Mouse (Mus musculus): ENCODE data around the gene Abca12. TPM values are rescaled to one million over a fixed set of nuclear protein-coding genes. Genes with fewer than 3 reads are reported as not detected.

Abca12 gene
- polyA plus RNA-seq, 1 experiment from 2014 or later, result not detected

DNA sequence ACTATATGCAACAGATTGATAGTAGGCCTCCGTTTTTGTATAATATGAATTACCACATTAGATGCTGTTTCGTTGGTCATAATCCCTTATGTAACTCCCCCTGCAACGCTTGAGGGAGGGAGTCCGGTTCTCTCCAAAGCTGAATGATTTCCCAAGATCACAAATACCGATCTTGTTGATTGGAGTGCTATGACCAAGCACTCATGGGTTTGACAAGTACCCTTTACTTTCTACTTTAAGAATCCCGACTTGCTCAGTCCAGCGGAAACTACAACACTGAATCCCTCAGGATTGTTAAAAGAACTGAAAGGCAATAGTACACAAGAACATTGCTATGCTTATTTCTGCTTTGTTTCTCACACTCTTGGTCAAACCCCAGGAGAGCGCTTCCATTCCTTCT, 28.1 kb downstream of the Abca12 start:
- Histone ChIP-seq H3K9me3 (no peaks in the 10 kb centered on the region), H3K36me3 (replicated peaks) (no peaks in the 10 kb centered on the region), H3K4me3 (no peak overlapping the region), H3K27me3 (ENCODE audit: poor library complexity, severe bottlenecking) (no peaks in the 10 kb centered on the region), H3K27ac (no peak overlapping the region), H3K4me1 (no peaks in the 10 kb centered on the region)
- 90% methylated on average over 8 of the region's 8 CpGs for WGBS
- no peak for DNase-seq (ENCODE audit: extremely low spot score, low spot score)

DNA sequence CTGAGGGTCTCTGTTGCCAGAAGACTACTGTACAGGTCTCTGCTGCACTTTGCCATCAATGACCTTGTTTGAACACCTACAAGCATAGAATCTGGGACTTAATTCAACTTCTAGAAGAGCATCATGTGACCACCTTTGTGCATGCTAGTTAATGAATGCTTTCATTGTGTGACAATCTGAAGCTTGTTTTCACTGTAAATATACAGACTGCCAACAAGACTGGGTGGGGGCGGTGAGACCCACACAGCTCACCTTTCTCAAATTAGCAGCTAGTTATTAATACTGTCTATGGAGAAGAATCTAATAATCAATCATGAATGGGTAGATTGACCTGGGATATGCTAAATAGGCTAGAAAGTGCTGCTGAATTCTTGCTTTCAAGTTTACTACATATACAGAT, 30.6 kb downstream of the Abca12 start:
- Histone ChIP-seq H3K27me3 (ENCODE audit: poor library complexity, severe bottlenecking) (no peaks in the 10 kb centered on the region), H3K36me3 (replicated peaks) (no peaks in the 10 kb centered on the region), H3K27ac (no peak overlapping the region), H3K4me1 (no peaks in the 10 kb centered on the region), H3K4me3 (no peak overlapping the region), H3K9me3 (no peaks in the 10 kb centered on the region)
- WGBS, result 91% methylated on average over 1 of the region's 1 CpGs
- no peak for DNase-seq (ENCODE audit: extremely low spot score, low spot score)

DNA sequence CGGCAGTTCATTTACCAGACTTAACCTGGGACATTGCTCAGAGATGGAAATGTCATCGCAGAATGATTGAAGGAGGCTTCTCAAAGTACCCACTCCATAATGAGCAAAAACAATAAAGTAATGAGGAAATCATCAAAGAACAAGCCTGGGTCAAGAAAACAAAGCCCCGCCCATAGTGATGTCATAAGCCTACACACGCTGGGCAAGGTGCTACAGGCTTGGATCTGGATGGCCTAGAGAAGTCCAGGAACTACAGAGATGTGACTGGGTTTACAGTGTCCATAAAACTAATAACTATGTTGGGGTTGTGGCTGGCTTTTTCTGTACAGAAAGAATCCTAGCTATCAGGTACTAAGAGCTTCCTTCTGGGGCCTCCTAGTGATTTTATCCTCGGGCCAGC, 41.6 kb downstream of the Abca12 start:
- Histone ChIP-seq H3K27ac (no peak overlapping the region), H3K4me3 (no peak overlapping the region), H3K36me3 (replicated peaks) (no peaks in the 10 kb centered on the region), H3K4me1 (no peaks in the 10 kb centered on the region), H3K9me3 (no peaks in the 10 kb centered on the region), H3K27me3 (ENCODE audit: poor library complexity, severe bottlenecking) (no peaks in the 10 kb centered on the region)
- WGBS, result 90% methylated on average over 5 of the region's 5 CpGs
- DNase-seq (ENCODE audit: extremely low spot score, low spot score), result no peak

DNA sequence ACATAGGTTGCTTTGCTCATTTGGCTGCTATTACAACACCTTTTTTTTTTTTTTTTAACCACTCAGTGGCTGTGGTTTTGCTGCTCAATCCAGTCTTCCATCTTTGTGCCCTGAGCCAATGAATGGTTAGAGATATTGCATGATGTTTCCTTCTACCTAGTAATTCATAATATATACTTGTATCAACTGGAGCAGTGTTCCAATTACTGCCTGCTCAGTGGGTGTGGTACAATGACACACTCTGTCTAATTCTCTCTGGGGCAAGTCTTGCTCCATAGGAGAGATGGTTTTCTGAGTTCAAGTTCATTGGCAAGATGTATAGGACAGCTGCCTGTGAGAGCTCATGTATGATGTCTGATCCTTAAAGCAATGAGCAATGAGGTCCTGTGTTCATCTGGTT, 44.4 kb downstream of the Abca12 start:
- H3K4me1 ChIP-seq, result no peaks in the 10 kb centered on the region
- H3K4me3 ChIP-seq, result no peak overlapping the region
- H3K36me3 ChIP-seq (replicated peaks), result no peaks in the 10 kb centered on the region
- H3K27ac ChIP-seq, result no peak overlapping the region
- DNase-seq (ENCODE audit: extremely low spot score, low spot score), result no peak
- H3K27me3 ChIP-seq (ENCODE audit: poor library complexity, severe bottlenecking), result no peaks in the 10 kb centered on the region
- no peaks in the 10 kb centered on the region for H3K9me3 ChIP-seq

DNA sequence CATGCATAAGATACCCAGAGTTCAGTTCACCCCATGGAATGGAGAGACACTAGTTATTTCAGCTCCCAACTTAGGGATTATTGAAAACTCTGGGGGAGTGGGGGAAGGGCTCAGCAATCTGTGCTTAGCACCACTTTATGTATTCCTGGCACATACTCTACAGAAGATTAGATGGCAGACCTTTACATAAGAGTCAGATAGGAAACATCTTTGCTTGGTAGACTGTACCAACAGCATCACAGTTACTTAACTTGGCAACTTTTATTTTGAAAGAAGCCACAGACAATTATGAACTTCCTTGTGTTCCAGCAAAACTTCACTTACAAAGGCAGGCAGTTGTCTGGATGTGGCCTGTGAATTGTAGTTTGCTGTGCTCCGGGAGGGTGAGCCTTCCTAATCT, 46.9 kb downstream of the Abca12 start:
- no peak overlapping the region for H3K4me3 ChIP-seq
- no peaks in the 10 kb centered on the region for H3K9me3 ChIP-seq
- H3K36me3 ChIP-seq (replicated peaks), result no peaks in the 10 kb centered on the region
- no peaks in the 10 kb centered on the region for H3K4me1 ChIP-seq
- 77% methylated on average over 1 of the region's 1 CpGs for WGBS
- no peak for DNase-seq (ENCODE audit: extremely low spot score, low spot score)
- no peaks in the 10 kb centered on the region for H3K27me3 ChIP-seq (ENCODE audit: poor library complexity, severe bottlenecking)
- H3K27ac ChIP-seq, result no peak overlapping the region

DNA sequence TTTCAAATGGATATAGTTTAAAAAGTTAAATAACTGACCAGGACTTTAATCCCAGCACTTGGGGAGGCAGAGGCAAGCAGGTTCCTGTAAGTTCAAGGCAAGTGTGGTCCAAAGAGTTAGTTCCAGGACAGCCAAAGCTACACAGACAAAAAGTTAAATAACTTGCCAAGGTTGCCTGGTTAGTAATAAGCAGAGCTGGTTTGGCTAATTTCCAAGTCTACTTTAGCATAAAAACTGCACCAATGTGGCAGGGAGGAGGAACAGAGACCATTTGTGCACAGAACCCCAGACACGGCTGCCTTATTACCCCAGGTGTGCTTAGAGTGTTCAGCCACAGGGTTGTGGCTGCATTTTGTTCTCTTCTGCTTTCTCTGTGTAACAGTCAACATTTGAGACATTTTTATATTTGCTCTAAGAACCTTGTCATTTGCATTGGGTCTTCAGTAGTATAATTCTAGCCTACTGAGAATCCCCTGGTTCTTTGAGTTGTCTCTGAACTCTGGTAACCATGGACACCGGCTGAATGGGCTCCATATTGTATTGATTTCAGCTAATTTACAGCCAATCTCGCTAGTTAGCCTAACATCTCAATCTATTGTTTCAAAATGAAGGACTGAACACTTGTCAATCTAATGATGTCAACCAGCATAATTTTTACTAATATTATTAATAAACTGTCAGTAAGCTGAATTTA, 71.7 kb downstream of the Abca12 start:
- no peak for DNase-seq (ENCODE audit: extremely low spot score, low spot score)
- H3K4me1 ChIP-seq, result peaks cover 24% of the 10 kb centered on the region
- H3K27me3 ChIP-seq (ENCODE audit: poor library complexity, severe bottlenecking), result no peaks in the 10 kb centered on the region
- no peaks in the 10 kb centered on the region for H3K36me3 ChIP-seq (replicated peaks)
- H3K27ac ChIP-seq, result no peak overlapping the region
- WGBS, result 71% methylated on average over 3 of the region's 3 CpGs
- no peaks in the 10 kb centered on the region for H3K9me3 ChIP-seq
- H3K4me3 ChIP-seq, result no peak overlapping the region

DNA sequence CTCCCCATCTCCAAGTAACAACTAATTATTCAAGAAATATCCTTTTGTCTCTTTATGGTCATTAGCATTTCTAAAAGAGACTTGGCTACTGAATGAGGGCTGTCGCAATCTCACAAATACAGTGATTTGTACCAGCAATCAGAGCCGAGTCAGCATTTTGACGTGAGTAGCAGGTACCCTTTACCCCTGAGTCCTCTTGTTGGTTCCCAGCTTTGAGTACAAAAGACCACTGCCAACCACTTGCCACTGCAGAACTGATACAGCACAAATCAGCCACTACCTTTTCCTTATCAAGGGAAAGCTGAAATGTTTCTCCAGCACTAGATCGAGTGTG, 72.5 kb downstream of the Abca12 start:
- Histone ChIP-seq H3K27ac (no peak overlapping the region), H3K4me3 (no peak overlapping the region), H3K9me3 (no peaks in the 10 kb centered on the region), H3K4me1 (peaks cover 24% of the 10 kb centered on the region), H3K36me3 (replicated peaks) (no peaks in the 10 kb centered on the region), H3K27me3 (ENCODE audit: poor library complexity, severe bottlenecking) (no peaks in the 10 kb centered on the region)
- WGBS, result 69% methylated on average over 4 of the region's 4 CpGs
- DNase-seq (ENCODE audit: extremely low spot score, low spot score), result no peak

DNA sequence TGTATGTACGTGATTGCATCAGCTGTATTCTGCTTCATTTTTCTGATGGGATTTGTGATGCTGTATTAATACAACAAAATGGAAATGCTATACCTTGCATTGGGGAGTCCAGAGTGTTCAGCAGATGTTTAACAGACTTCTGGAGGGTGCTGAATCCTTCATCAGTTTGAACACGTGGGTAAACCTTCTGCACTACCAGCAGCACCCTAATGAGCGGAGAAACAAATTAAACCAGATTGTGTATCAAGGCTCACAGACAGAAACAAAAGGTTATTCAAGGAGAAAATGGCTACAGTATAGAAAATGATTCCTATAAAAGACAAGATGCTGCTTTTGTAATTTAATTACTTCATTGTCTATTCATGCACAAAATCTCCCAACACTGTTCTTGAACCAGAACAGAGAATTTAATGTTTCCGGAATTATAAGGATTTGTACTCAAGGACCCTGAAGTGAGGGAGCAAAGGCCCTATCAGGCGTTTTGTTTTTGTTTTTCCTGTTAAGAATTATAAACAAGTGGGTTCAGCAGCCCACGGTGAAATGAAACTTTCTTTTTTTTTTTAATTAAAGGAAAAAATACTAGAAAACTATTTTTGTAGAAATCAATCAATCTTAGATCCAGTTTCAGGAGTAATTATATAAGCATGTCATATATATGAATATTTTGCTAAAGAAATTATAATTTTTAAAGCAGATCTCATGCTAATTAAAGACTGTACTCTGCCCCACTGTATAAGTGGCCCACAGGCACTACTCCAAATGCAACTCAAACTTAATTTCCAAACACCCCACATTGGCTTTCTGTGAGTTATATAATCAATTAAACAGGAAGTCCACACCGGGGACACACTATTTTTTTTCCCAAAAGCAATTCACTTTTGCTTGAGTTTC, 73.1 kb downstream of the Abca12 start:
- Histone ChIP-seq H3K36me3 (replicated peaks) (no peaks in the 10 kb centered on the region), H3K27ac (no peak overlapping the region), H3K27me3 (ENCODE audit: poor library complexity, severe bottlenecking) (no peaks in the 10 kb centered on the region), H3K4me3 (no peak overlapping the region), H3K4me1 (peaks cover 24% of the 10 kb centered on the region), H3K9me3 (no peaks in the 10 kb centered on the region)
- 59% methylated on average over 7 of the region's 7 CpGs for WGBS
- no peak for DNase-seq (ENCODE audit: extremely low spot score, low spot score)

DNA sequence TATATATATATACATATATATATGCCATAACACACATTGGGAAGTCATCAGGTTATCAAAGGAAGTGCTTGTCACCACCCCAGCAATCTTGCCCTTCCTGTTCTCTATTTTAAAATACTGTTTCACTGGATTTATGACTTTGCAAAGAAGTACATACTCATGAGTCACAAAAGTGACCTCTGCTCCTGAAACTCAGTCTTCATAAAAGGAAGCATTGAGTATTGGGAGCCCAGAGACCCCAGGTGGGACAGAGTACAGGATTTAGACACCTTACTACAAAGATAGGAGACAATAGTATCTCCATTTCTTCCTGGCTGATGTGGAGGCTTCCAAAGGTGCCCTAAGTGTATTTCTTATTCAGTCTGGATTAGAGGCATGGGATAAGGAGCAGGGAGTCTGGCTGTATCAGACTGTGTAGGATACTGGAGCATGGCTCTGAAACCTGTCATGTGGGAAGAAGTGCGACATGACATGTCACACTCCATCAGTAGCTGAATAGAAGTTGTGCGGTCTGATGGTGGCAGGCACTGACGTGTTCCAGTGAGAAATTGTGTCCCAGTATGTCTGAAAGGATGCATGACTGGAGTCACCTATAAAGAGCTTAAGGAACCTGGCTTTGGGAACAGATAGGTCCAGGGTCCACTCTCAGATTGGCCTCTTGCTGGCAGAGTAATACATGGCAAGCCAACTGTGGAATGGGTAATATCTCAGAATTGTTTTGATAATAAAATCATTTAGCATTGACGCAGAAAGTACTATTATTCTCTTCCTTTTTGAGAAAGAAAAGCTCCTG, 76.0 kb downstream of the Abca12 start:
- Histone ChIP-seq H3K4me1 (peaks cover 24% of the 10 kb centered on the region), H3K4me3 (no peak overlapping the region), H3K27me3 (ENCODE audit: poor library complexity, severe bottlenecking) (no peaks in the 10 kb centered on the region), H3K36me3 (replicated peaks) (no peaks in the 10 kb centered on the region), H3K27ac (no peak overlapping the region), H3K9me3 (no peaks in the 10 kb centered on the region)
- no peak for DNase-seq (ENCODE audit: extremely low spot score, low spot score)
- 90% methylated on average over 4 of the region's 4 CpGs for WGBS

DNA sequence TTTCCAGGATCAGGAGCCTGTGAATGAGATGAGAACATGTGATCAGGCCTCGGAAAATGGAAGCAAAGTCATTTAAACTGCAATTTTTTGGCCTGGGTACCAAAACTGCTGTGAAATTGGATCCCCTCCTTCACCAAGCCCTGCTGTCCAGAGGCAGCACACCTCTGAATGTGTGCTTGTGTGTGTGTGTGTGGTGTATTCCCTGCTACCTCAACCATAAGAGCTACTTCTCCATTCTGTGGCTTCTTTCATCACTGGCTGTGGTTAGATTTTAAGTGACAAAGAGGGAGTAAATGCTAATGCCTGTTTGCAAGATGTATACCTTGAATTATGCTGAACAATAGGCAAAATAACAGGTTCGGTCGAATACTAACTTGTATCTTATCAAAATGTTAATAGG, 84.4 kb downstream of the Abca12 start:
- no peak overlapping the region for H3K4me3 ChIP-seq
- no peaks in the 10 kb centered on the region for H3K36me3 ChIP-seq (replicated peaks)
- DNase-seq (ENCODE audit: extremely low spot score, low spot score), result no peak
- H3K4me1 ChIP-seq, result no peaks in the 10 kb centered on the region
- 94% methylated on average over 3 of the region's 3 CpGs for WGBS
- no peaks in the 10 kb centered on the region for H3K27me3 ChIP-seq (ENCODE audit: poor library complexity, severe bottlenecking)
- no peaks in the 10 kb centered on the region for H3K9me3 ChIP-seq
- H3K27ac ChIP-seq, result no peak overlapping the region

DNA sequence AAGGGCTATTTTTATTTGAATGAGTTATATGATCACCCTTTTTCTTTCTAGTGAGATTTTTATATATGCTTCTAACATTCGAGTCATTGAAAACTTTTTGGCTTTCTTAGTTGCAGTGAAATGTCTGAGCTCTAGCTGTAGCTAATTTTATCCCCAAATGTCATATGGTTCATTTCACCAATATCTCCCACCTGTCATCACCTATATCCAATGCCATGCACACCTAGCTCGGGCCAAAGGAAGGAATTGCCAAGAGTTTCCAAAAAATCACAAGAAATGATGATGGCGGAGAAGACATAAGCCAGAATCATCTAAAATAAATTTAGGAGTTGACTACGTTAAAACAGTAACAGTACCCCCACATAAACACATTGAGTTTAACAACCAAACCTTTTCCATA, 102.5 kb downstream of the Abca12 start:
- no peak for DNase-seq (ENCODE audit: extremely low spot score, low spot score)
- no peak overlapping the region for H3K4me3 ChIP-seq
- no peak overlapping the region for H3K27ac ChIP-seq
- no peaks in the 10 kb centered on the region for H3K36me3 ChIP-seq (replicated peaks)
- H3K4me1 ChIP-seq, result no peaks in the 10 kb centered on the region; the same call in 1 of the 2 replicates
- 95% methylated on average over 4 of the region's 4 CpGs for WGBS
- H3K9me3 ChIP-seq, result no peaks in the 10 kb centered on the region
- H3K27me3 ChIP-seq (ENCODE audit: poor library complexity, severe bottlenecking), result no peaks in the 10 kb centered on the region

DNA sequence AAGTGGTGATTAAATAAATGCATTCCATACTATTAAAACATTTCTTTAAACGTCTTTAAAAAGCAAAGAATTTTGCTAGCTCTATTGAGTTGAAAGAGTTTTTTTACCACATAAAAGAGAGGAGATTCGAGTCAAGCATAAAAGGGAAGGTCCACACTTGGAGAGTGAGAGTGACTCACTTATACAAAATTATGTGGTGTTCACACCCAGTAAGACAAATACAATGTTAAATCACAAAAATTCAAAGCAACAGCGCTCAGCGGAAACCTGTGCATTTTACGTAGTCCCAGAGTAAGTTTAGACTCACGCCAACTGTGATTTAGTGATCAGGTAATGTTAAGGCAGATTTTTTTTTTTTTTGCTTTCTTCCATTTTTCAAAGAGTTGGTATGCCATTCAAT, 104.1 kb downstream of the Abca12 start:
- DNase-seq (ENCODE audit: extremely low spot score, low spot score), result no peak
- Histone ChIP-seq H3K4me3 (no peak overlapping the region), H3K36me3 (replicated peaks) (no peaks in the 10 kb centered on the region), H3K27ac (no peak overlapping the region), H3K9me3 (no peaks in the 10 kb centered on the region), H3K27me3 (ENCODE audit: poor library complexity, severe bottlenecking) (no peaks in the 10 kb centered on the region), H3K4me1 (peaks cover 10% of the 10 kb centered on the region)
- 92% methylated on average over 6 of the region's 6 CpGs for WGBS

DNA sequence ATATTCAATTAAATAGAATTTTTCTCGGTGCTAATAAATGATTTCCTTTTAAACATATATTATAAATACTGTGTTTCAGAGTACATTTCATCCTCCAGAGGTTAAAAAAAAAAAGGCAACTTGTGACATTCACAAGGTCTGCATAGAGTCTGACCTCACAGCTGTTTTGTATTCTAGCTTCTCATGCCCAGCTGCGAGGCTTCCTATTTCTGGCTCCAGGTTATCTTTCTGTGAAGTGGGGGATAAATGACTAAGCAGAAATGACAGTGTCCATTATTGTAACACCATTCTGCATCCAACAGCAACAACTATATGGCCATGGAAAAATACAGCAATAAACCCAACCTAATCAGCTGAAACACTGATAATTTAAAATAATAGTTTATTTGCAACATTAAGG, 107.3 kb downstream of the Abca12 start:
- Histone ChIP-seq H3K36me3 (replicated peaks) (no peaks in the 10 kb centered on the region), H3K27ac (no peak overlapping the region), H3K4me3 (no peak overlapping the region), H3K9me3 (no peaks in the 10 kb centered on the region), H3K27me3 (ENCODE audit: poor library complexity, severe bottlenecking) (no peaks in the 10 kb centered on the region), H3K4me1 (peaks cover 10% of the 10 kb centered on the region)
- DNase-seq (ENCODE audit: extremely low spot score, low spot score), result no peak
- 64% methylated on average over 2 of the region's 2 CpGs for WGBS
